Mouse (Mus musculus) monocyte, adult 5-6 weeks (primary cell): Measurements from ENCODE around the gene Cryba4. TPM values are rescaled to one million over a fixed set of nuclear protein-coding genes. Genes with fewer than 3 reads are reported as not detected.

Source experiments
- ATAC-seq: fragments of 153-309, 156-312 bp; replicated peaks from 2 replicates; pipeline ENCODE4 v1.8.0; 2017; ENCODE audit warnings: mild to moderate bottlenecking; ENCODE audit not compliant: low TSS enrichment, insufficient number of reproducible peaks, severe bottlenecking, poor library complexity, low FRiP score
- total RNA-seq: library from RNA; stranded (forward); fragments of 200-1000, 200-491, 200-594 nt; gene quantifications from 3 replicates; pipeline ENCODE4 v1.2.3, GENCODE M21; 2017

Cryba4 gene
- total RNA-seq, 1 experiment from 2014 or later: 2.1 TPM

GRCm38 (mm10) chr5:112217031-112217430 is 35.3 kb downstream of the Cryba4 start:
- no peak for ATAC-seq

- no peak for ATAC-seq
Observed at GRCm38 (mm10) chr5:112216335-112216734, 36.0 kb downstream of the Cryba4 start.

- no peak for ATAC-seq
Observed at GRCm38 (mm10) chr5:112215801-112216251, 36.5 kb downstream of the Cryba4 start.

GRCm38 (mm10) chr5:112215291-112215751 is 37.0 kb downstream of the Cryba4 start:
- ATAC-seq: no peak

GRCm38 (mm10) chr5:112214419-112214818 is 37.9 kb downstream of the Cryba4 start:
- ATAC-seq: no peak

GRCm38 (mm10) chr5:112213331-112214240 is 38.7 kb downstream of the Cryba4 start:
- ATAC-seq: no peak

- ATAC-seq: no peak
Observed at GRCm38 (mm10) chr5:112212711-112213264, 39.5 kb downstream of the Cryba4 start.

- ATAC-seq: no peak
Observed at GRCm38 (mm10) chr5:112211911-112212310, 40.4 kb downstream of the Cryba4 start.

GRCm38 (mm10) chr5:112210104-112210503 is 42.2 kb downstream of the Cryba4 start:
- peak; percentile 58 for ATAC-seq

- ATAC-seq: no peak
Observed at GRCm38 (mm10) chr5:112208321-112208720, 44.0 kb downstream of the Cryba4 start.

GRCm38 (mm10) chr5:112206543-112207255 is 45.6 kb downstream of the Cryba4 start:
- ATAC-seq: no peak

GRCm38 (mm10) chr5:112199656-112200055 is 52.7 kb downstream of the Cryba4 start:
- no peak for ATAC-seq

Other genes starting within 250 kb of the Cryba4 start
- not detected in 3 replicates for gene Crybb1, start 3.3 kb upstream of the Cryba4 start, total RNA-seq
- gene Tpst2, start 24.2 kb upstream of the Cryba4 start, total RNA-seq: 60.8 to 104 TPM (median 99.4 TPM) in 3 replicates
- 30.1 to 62.0 TPM (median 39.9 TPM) in 3 replicates for gene Tfip11, start 73.8 kb upstream of the Cryba4 start, total RNA-seq
- gene Srrd, start 90.5 kb upstream of the Cryba4 start, total RNA-seq: 11.1 to 14.9 TPM (median 12.8 TPM) in 3 replicates
- 9.6 to 16.9 TPM (median 14.4 TPM) in 3 replicates for gene Hps4, start 90.6 kb upstream of the Cryba4 start, total RNA-seq
- 0.43 to 0.58 TPM in 2 of 3 replicates, not detected in the other for gene Gm6583, start 103.5 kb upstream of the Cryba4 start, total RNA-seq
- gene Asphd2, start 142.3 kb upstream of the Cryba4 start, total RNA-seq: not detected in 3 replicates
- not detected in 3 replicates for gene Gm6588, start 196.9 kb upstream of the Cryba4 start, total RNA-seq